Mouse (Mus musculus) lung, postnatal 0 days (tissue): ENCODE measurements around the gene St8sia1. TPM values are rescaled to one million over a fixed set of nuclear protein-coding genes. Genes with fewer than 3 reads are reported as not detected.

ENCODE experiments used
- ATAC-seq: fragments of 200-750 bp; cut with Nextera tagmentation; 2 replicates; pipeline ENCODE4 v1.8.0; 2017; ENCODE audit warnings: moderate library complexity
- DNase-seq: peaks from one replicate; pipeline ENCODE4 v3.0.0-alpha.2; 2016; ENCODE audit warnings: low spot score
- H3K27ac ChIP-seq: fragments of 300-500 bp; sonication (generic); 2 replicates; pipeline ENCODE4 v1.5.1; 2014; ENCODE audit warnings: antibody characterized with exemption, mild to moderate bottlenecking, low read length, mixed read lengths
- H3K27me3 ChIP-seq: fragments of 300-500 bp; sonication (generic); replicated peaks from 2 replicates; pipeline ENCODE4 v1.6.1; 2014; ENCODE audit warnings: low read length, mixed read lengths; ENCODE audit not compliant: insufficient read depth
- H3K36me3 ChIP-seq: fragments of 300-500 bp; sonication (generic); 2 replicates; pipeline ENCODE4 v1.6.1; 2014; ENCODE audit warnings: low read length, mixed read lengths; ENCODE audit not compliant: insufficient read depth
- H3K4me1 ChIP-seq: fragments of 300-500 bp; sonication (generic); 2 replicates; pipeline ENCODE4 v1.6.1; 2014; ENCODE audit warnings: antibody characterized with exemption, low read depth, low read length, mixed read lengths; ENCODE audit not compliant: insufficient read depth
- H3K4me2 ChIP-seq: fragments of 300-500 bp; sonication (generic); replicated peaks from 2 replicates; pipeline ENCODE4 v1.6.1; 2014; ENCODE audit warnings: low read depth, mild to moderate bottlenecking, low read length, moderate library complexity, mixed read lengths
- H3K4me3 ChIP-seq: fragments of 300-500 bp; sonication (generic); 2 replicates; pipeline ENCODE4 v1.5.1; 2014; ENCODE audit warnings: low read depth, low read length
- H3K9ac ChIP-seq: fragments of 300-500 bp; sonication (generic); replicated peaks from 2 replicates; pipeline ENCODE4 v1.6.1; 2014; ENCODE audit warnings: low read depth, mild to moderate bottlenecking
- H3K9me3 ChIP-seq: fragments of 300-500 bp; sonication (generic); 2 replicates; pipeline ENCODE4 v1.6.1; 2016; ENCODE audit warnings: low read length, mixed read lengths
- CTCF ChIP-seq: IDR thresholded peaks from 2 replicates; pipeline ENCODE4 v1.5.1; 2016; ENCODE audit warnings: antibody characterized with exemption, mild to moderate bottlenecking
- EP300 ChIP-seq: IDR thresholded peaks from 2 replicates; pipeline ENCODE4 v1.6.1; 2016; ENCODE audit warnings: antibody characterized with exemption, mild to moderate bottlenecking, control low read depth
- WGBS: fragments of 180-500 bp; shearing (Covaris S2); extraction: QIAGEN DNeasy Blood & Tissue Kit; methylation state at CpG from one replicate; pipeline ENCODE4 v1.1.7; 2014; 5-methylcytosine and 5-hydroxymethylcytosine counted together
- polyA plus RNA-seq: library from polyadenylated mRNA; unstranded; fragments of >200 nt; fragmentation: Nextera tagmentation; extraction: Ambion mirVana; gene quantifications from 2 replicates; pipeline ENCODE4 v1.2.1, GENCODE M21; 2015

Gene St8sia1
- polyA plus RNA-seq, 1 experiment from 2014 or later, result 0.11 TPM

- ATAC-seq (no peak), DNase-seq (no peak)
- Histone ChIP-seq H3K9me3 (no peaks in the 10 kb centered on the region), H3K27me3 (no peaks in the 10 kb centered on the region), H3K27ac (no peak overlapping the region), H3K4me3 (no peak overlapping the region), H3K36me3 (no peaks in the 10 kb centered on the region), H3K4me1 (no peaks in the 10 kb centered on the region), H3K9ac (no peak overlapping the region), H3K4me2 (no peak overlapping the region)
- no peak for TF ChIP-seq CTCF
- no peak for TF ChIP-seq EP300
- 75% methylated on average over 1 of the region's 1 CpGs for WGBS
Observed at GRCm38 (mm10) chr6:142887375-142887774, 76.9 kb downstream of the St8sia1 start.

- DNase-seq, result no peak
- no peaks in the 10 kb centered on the region for H3K36me3 ChIP-seq
- H3K9ac ChIP-seq, result no peak overlapping the region
- 77% methylated on average over 11 of the region's 11 CpGs for WGBS
- ATAC-seq, result no peak
- no peak overlapping the region for H3K4me3 ChIP-seq
- H3K4me1 ChIP-seq, result no peaks in the 10 kb centered on the region; the same call in 1 of the 2 replicates
- no peak overlapping the region for H3K27ac ChIP-seq
- no peaks in the 10 kb centered on the region for H3K9me3 ChIP-seq
- no peak overlapping the region for H3K4me2 ChIP-seq
- no peak for TF ChIP-seq EP300
- no peaks in the 10 kb centered on the region for H3K27me3 ChIP-seq
Observed at GRCm38 (mm10) chr6:142885364-142886154, 78.7 kb downstream of the St8sia1 start.

- no peaks in the 10 kb centered on the region for H3K36me3 ChIP-seq
Observed at GRCm38 (mm10) chr6:142884128-142884527, 80.1 kb downstream of the St8sia1 start.

GRCm38 (mm10) chr6:142880849-142881470, 83.3 kb downstream of the St8sia1 start:
- Histone ChIP-seq H3K27ac (no peak overlapping the region), H3K9me3 (no peaks in the 10 kb centered on the region), H3K4me2 (no peak overlapping the region), H3K4me1 (peaks cover 3% of the 10 kb centered on the region; the same call in 1 of the 2 replicates), H3K27me3 (no peaks in the 10 kb centered on the region), H3K4me3 (no peak overlapping the region), H3K9ac (no peak overlapping the region), H3K36me3 (no peaks in the 10 kb centered on the region)
- TF ChIP-seq EP300, result no peak
- TF ChIP-seq CTCF, result no peak
- no peak for ATAC-seq
- WGBS, result 81% methylated on average over 8 of the region's 8 CpGs
- no peak for DNase-seq

More at GRCm38 (mm10) chr6:142884128-142884527, 80.1 kb downstream of the St8sia1 start:
- no peak for DNase-seq
- Histone ChIP-seq H3K4me1 (peaks cover 3% of the 10 kb centered on the region; the same call in 1 of the 2 replicates), H3K27ac (no peak overlapping the region), H3K9me3 (no peaks in the 10 kb centered on the region), H3K27me3 (no peaks in the 10 kb centered on the region), H3K9ac (no peak overlapping the region), H3K4me3 (no peak overlapping the region), H3K4me2 (no peak overlapping the region)
- no peak for ATAC-seq
- WGBS, result 47% methylated on average over 9 of the region's 9 CpGs
- TF ChIP-seq CTCF (no peak), EP300 (no peak)

- ATAC-seq (peak; percentile 43; the same call in 1 of the 2 replicates), DNase-seq (peak; percentile 20)
- Histone ChIP-seq H3K36me3 (no peaks in the 10 kb centered on the region), H3K4me1 (peaks cover 3% of the 10 kb centered on the region; the same call in 1 of the 2 replicates), H3K9ac (no peak overlapping the region), H3K27ac (no peak overlapping the region), H3K4me2 (peak overlapping the region; percentile 11; the same call in 1 of the 2 replicates), H3K9me3 (no peaks in the 10 kb centered on the region), H3K27me3 (no peaks in the 10 kb centered on the region), H3K4me3 (no peak overlapping the region)
- TF ChIP-seq EP300, result no peak
- TF ChIP-seq CTCF, result no peak
- WGBS, result 7% methylated on average over 15 of the region's 15 CpGs
Observed at GRCm38 (mm10) chr6:142878744-142879701, 85.2 kb downstream of the St8sia1 start.
